Mouse (Mus musculus) heart, adult 8-10 months (tissue): ENCODE measurements around the gene Rmdn3. TPM values are rescaled to one million over a fixed set of nuclear protein-coding genes. Genes with fewer than 3 reads are reported as not detected.

Source experiments
- DNase-seq: peaks from one replicate; pipeline ENCODE4 v3.0.0; 2022; ENCODE audit warnings: low spot score
- total RNA-seq, 4 experiments: library from RNA; stranded (reverse); gene quantifications; 2 replicates each; pipeline ENCODE4 v1.2.4; 2022

Rmdn3 gene
- total RNA-seq, result 10 to 100 TPM; 15.3 to 25.2 (median 17.5) TPM

- peak; percentile 91 for DNase-seq
Observed at GRCm38 (mm10) chr2:119156681-119157572, at the start of gene Rmdn3. Gene Rmdn3 (minus strand): TSS chr2:119157034.

GRCm38 (mm10) chr2:119203871-119204460 is 47.1 kb upstream of the Rmdn3 start:
- DNase-seq, result peak; percentile 24

GRCm38 (mm10) chr2:119202914-119203453 is 46.1 kb upstream of the Rmdn3 start:
- peak; percentile 32 for DNase-seq

GRCm38 (mm10) chr2:119198934-119199333 is 42.1 kb upstream of the Rmdn3 start:
- no peak for DNase-seq

GRCm38 (mm10) chr2:119198049-119198448 is 41.2 kb upstream of the Rmdn3 start:
- no peak for DNase-seq

- no peak for DNase-seq
Observed at GRCm38 (mm10) chr2:119197493-119197892, 40.7 kb upstream of the Rmdn3 start.

- DNase-seq, result no peak
Observed at GRCm38 (mm10) chr2:119196316-119197108, 39.7 kb upstream of the Rmdn3 start.

- peak; percentile 28 for DNase-seq
Observed at GRCm38 (mm10) chr2:119194140-119194539, 37.3 kb upstream of the Rmdn3 start.

- DNase-seq, result no peak
Observed at GRCm38 (mm10) chr2:119190969-119191368, 34.1 kb upstream of the Rmdn3 start.

GRCm38 (mm10) chr2:119189029-119189710 is 32.3 kb upstream of the Rmdn3 start:
- DNase-seq, result peak; percentile 86

GRCm38 (mm10) chr2:119182914-119183313 is 26.1 kb upstream of the Rmdn3 start:
- no peak for DNase-seq

- no peak for DNase-seq
Observed at GRCm38 (mm10) chr2:119177384-119177939, 20.6 kb upstream of the Rmdn3 start.

- DNase-seq, result no peak
Observed at GRCm38 (mm10) chr2:119176761-119177160, 19.9 kb upstream of the Rmdn3 start.

GRCm38 (mm10) chr2:119175614-119176013 is 18.8 kb upstream of the Rmdn3 start:
- no peak for DNase-seq

- DNase-seq, result no peak
Observed at GRCm38 (mm10) chr2:119174866-119175265, 18.0 kb upstream of the Rmdn3 start.

- no peak for DNase-seq
Observed at GRCm38 (mm10) chr2:119173991-119174651, 17.3 kb upstream of the Rmdn3 start, which contains the start of gene Gm14137. Gene Gm14137 (plus strand): TSS chr2:119174509.

- DNase-seq, result peak; percentile 78
Observed at GRCm38 (mm10) chr2:119172862-119173576, 16.2 kb upstream of the Rmdn3 start.

GRCm38 (mm10) chr2:119172446-119172845 is 15.6 kb upstream of the Rmdn3 start:
- DNase-seq, result no peak

- DNase-seq, result no peak
Observed at GRCm38 (mm10) chr2:119171574-119171973, 14.7 kb upstream of the Rmdn3 start.

- no peak for DNase-seq
Observed at GRCm38 (mm10) chr2:119170282-119170681, 13.4 kb upstream of the Rmdn3 start.
